Mouse (Mus musculus): Measurements from ENCODE around the gene Tgfbr3l.

Gene Tgfbr3l

GRCm38 (mm10) chr8:4256911-4257310 lies 8.9 kb downstream of the Tgfbr3l start:
- peaks cover 50% of the 10 kb centered on the region for H3K4me1 ChIP-seq (replicated peaks; ENCODE audit: low read depth, low read length)
- H3K36me3 ChIP-seq (ENCODE audit: insufficient read depth, low read length) = peaks cover 65% of the 10 kb centered on the region
- H3K27me3 ChIP-seq (ENCODE audit: insufficient read depth, low read length) = no peaks in the 10 kb centered on the region
- H3K9me3 ChIP-seq (ENCODE audit: low read length) = no peaks in the 10 kb centered on the region
- TF ChIP-seq NANOG (IDR thresholded peaks at IDR 0.05; ENCODE audit: borderline replicate concordance, low read length) (no peak), POU5F1 (IDR thresholded peaks at IDR 0.05; ENCODE audit: borderline replicate concordance, low read length) (no peak), CTCF (conservative IDR thresholded peaks at IDR 0.05; ENCODE audit: low read length) (no peak)
- no peak overlapping the region for H3K4me3 ChIP-seq (replicated peaks; ENCODE audit: low read length)

GRCm38 (mm10) chr8:4257350-4257749 lies 9.3 kb downstream of the Tgfbr3l start:
- Histone ChIP-seq H3K27me3 (ENCODE audit: insufficient read depth, low read length) (no peaks in the 10 kb centered on the region), H3K4me1 (replicated peaks; ENCODE audit: low read depth, low read length) (peaks cover 45% of the 10 kb centered on the region), H3K4me3 (replicated peaks; ENCODE audit: low read length) (no peak overlapping the region), H3K9me3 (ENCODE audit: low read length) (no peaks in the 10 kb centered on the region), H3K36me3 (ENCODE audit: insufficient read depth, low read length) (peaks cover 69% of the 10 kb centered on the region)
- TF ChIP-seq POU5F1 (IDR thresholded peaks at IDR 0.05; ENCODE audit: borderline replicate concordance, low read length) = no peak
- TF ChIP-seq NANOG (IDR thresholded peaks at IDR 0.05; ENCODE audit: borderline replicate concordance, low read length) = no peak
- TF ChIP-seq CTCF (conservative IDR thresholded peaks at IDR 0.05; ENCODE audit: low read length) = no peak

GRCm38 (mm10) chr8:4258233-4258632 lies 10.2 kb downstream of the Tgfbr3l start:
- Histone ChIP-seq H3K36me3 (ENCODE audit: insufficient read depth, low read length) (peaks cover 78% of the 10 kb centered on the region), H3K4me1 (replicated peaks; ENCODE audit: low read depth, low read length) (peaks cover 41% of the 10 kb centered on the region), H3K27me3 (ENCODE audit: insufficient read depth, low read length) (no peaks in the 10 kb centered on the region), H3K4me3 (replicated peaks; ENCODE audit: low read length) (peak overlapping the region; percentile 84), H3K9me3 (ENCODE audit: low read length) (no peaks in the 10 kb centered on the region)
- TF ChIP-seq POU5F1 (IDR thresholded peaks at IDR 0.05; ENCODE audit: borderline replicate concordance, low read length) = no peak
- TF ChIP-seq CTCF (conservative IDR thresholded peaks at IDR 0.05; ENCODE audit: low read length) = peak; percentile 87
- no peak for TF ChIP-seq NANOG (IDR thresholded peaks at IDR 0.05; ENCODE audit: borderline replicate concordance, low read length)

GRCm38 (mm10) chr8:4258678-4259077 lies 10.7 kb downstream of the Tgfbr3l start:
- H3K36me3 ChIP-seq (ENCODE audit: insufficient read depth, low read length) = peaks cover 83% of the 10 kb centered on the region
- TF ChIP-seq POU5F1 (IDR thresholded peaks at IDR 0.05; ENCODE audit: borderline replicate concordance, low read length) (no peak), CTCF (conservative IDR thresholded peaks at IDR 0.05; ENCODE audit: low read length) (no peak), NANOG (IDR thresholded peaks at IDR 0.05; ENCODE audit: borderline replicate concordance, low read length) (no peak)
- H3K4me3 ChIP-seq (replicated peaks; ENCODE audit: low read length) = peak overlapping the region; percentile 84
- H3K9me3 ChIP-seq (ENCODE audit: low read length) = no peaks in the 10 kb centered on the region
- peaks cover 38% of the 10 kb centered on the region for H3K4me1 ChIP-seq (replicated peaks; ENCODE audit: low read depth, low read length)
- H3K27me3 ChIP-seq (ENCODE audit: insufficient read depth, low read length) = no peaks in the 10 kb centered on the region

GRCm38 (mm10) chr8:4259125-4259804 lies 11.3 kb downstream of the Tgfbr3l start, which contains the start of gene Ctxn1:
Gene Ctxn1, minus strand, starts transcription at chr8:4259274.
- no peaks in the 10 kb centered on the region for H3K27me3 ChIP-seq (ENCODE audit: insufficient read depth, low read length)
- H3K36me3 ChIP-seq (ENCODE audit: insufficient read depth, low read length) = peaks cover 87% of the 10 kb centered on the region
- H3K9me3 ChIP-seq (ENCODE audit: low read length) = no peaks in the 10 kb centered on the region
- TF ChIP-seq NANOG (IDR thresholded peaks at IDR 0.05; ENCODE audit: borderline replicate concordance, low read length) = no peak
- TF ChIP-seq CTCF (conservative IDR thresholded peaks at IDR 0.05; ENCODE audit: low read length) = no peak
- TF ChIP-seq POU5F1 (IDR thresholded peaks at IDR 0.05; ENCODE audit: borderline replicate concordance, low read length) = no peak
- peaks cover 33% of the 10 kb centered on the region for H3K4me1 ChIP-seq (replicated peaks; ENCODE audit: low read depth, low read length)
- H3K4me3 ChIP-seq (replicated peaks; ENCODE audit: low read length) = peak within 1 kb of the TSS; percentile 84

- no peaks in the 10 kb centered on the region for H3K9me3 ChIP-seq (ENCODE audit: low read length)
- 0 out of 2 replicates have a peak overlapping the region, but pooled peaks have one; percentile 13 for H3K4me3 ChIP-seq (replicated peaks; ENCODE audit: low read length)
- peaks cover 87% of the 10 kb centered on the region for H3K36me3 ChIP-seq (ENCODE audit: insufficient read depth, low read length)
- TF ChIP-seq NANOG (IDR thresholded peaks at IDR 0.05; ENCODE audit: borderline replicate concordance, low read length) (no peak), CTCF (conservative IDR thresholded peaks at IDR 0.05; ENCODE audit: low read length) (no peak), POU5F1 (IDR thresholded peaks at IDR 0.05; ENCODE audit: borderline replicate concordance, low read length) (no peak)
- H3K4me1 ChIP-seq (replicated peaks; ENCODE audit: low read depth, low read length) = peaks cover 31% of the 10 kb centered on the region
- H3K27me3 ChIP-seq (ENCODE audit: insufficient read depth, low read length) = no peaks in the 10 kb centered on the region
Observed at GRCm38 (mm10) chr8:4259805-4260170, 11.8 kb downstream of the Tgfbr3l start.

- no peak for TF ChIP-seq NANOG (IDR thresholded peaks at IDR 0.05; ENCODE audit: borderline replicate concordance, low read length)
- no peak for TF ChIP-seq POU5F1 (IDR thresholded peaks at IDR 0.05; ENCODE audit: borderline replicate concordance, low read length)
- TF ChIP-seq CTCF (conservative IDR thresholded peaks at IDR 0.05; ENCODE audit: low read length) = no peak
- Histone ChIP-seq H3K36me3 (ENCODE audit: insufficient read depth, low read length) (peaks cover 90% of the 10 kb centered on the region), H3K4me1 (replicated peaks; ENCODE audit: low read depth, low read length) (peaks cover 42% of the 10 kb centered on the region), H3K9me3 (ENCODE audit: low read length) (no peaks in the 10 kb centered on the region), H3K27me3 (ENCODE audit: insufficient read depth, low read length) (no peaks in the 10 kb centered on the region), H3K4me3 (replicated peaks; ENCODE audit: low read length) (no peak overlapping the region)
Observed at GRCm38 (mm10) chr8:4263105-4263791, 15.2 kb downstream of the Tgfbr3l start.

GRCm38 (mm10) chr8:4265160-4265914 lies 17.3 kb downstream of the Tgfbr3l start:
- no peak overlapping the region for H3K4me3 ChIP-seq (replicated peaks; ENCODE audit: low read length)
- peaks cover 100% of the 10 kb centered on the region for H3K36me3 ChIP-seq (ENCODE audit: insufficient read depth, low read length)
- peaks cover 30% of the 10 kb centered on the region for H3K4me1 ChIP-seq (replicated peaks; ENCODE audit: low read depth, low read length)
- TF ChIP-seq CTCF (conservative IDR thresholded peaks at IDR 0.05; ENCODE audit: low read length) = no peak
- H3K27me3 ChIP-seq (ENCODE audit: insufficient read depth, low read length) = no peaks in the 10 kb centered on the region
- H3K9me3 ChIP-seq (ENCODE audit: low read length) = no peaks in the 10 kb centered on the region
